Mouse (Mus musculus): Measurements from ENCODE around the gene Myo18a. TPM values are rescaled to one million over a fixed set of nuclear protein-coding genes. Genes with fewer than 3 reads are reported as not detected.

Gene Myo18a
- polyA plus RNA-seq (2015; fragmentation: Nextera tagmentation; extraction: Ambion mirVana), result 63.1 and 85.2 TPM in 2 replicates

DNA sequence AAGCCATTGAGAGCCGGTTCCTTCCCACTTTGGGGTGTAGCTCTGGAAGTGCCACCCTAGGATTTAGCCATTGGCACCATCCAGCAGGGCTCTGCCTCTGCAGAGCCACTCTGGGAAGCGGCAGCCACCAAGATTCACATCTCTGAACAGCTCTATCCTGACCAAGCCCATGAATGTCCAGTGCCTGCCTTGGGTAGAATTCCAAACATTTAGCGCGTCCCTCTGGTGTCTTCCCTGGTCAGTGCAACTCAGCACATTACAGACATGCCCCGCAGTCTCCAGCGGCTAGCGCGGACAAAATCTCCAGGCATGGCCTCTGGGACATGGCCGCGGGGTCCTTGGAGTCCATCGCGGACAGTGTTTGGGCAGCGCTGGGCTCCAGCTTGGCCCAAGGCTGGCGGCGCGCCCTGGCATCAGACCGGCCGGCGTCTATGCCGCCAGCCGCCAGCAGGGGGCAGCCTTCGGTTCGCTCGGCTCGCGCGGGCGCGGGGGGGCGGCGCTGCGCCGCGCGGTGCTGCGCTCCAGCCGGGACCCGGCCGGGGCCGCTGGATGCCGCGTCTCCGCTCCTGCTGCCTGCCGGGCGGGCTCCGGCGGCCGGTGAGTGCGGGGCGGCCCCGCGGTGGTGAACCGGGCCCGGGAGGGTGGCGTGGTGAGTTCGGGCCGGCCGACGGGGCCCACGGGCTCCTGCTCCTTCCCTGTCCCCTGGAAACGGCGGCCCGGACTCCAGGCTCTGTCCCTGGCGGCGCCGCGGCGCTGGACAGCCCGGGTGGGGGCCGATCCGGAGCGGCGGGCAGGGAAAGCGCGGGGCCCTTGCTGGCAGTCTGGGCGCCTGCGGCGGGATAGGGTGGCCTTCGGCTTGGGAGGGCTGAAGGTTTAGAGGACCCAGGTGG is at the start of gene Myo18a:
TSS of gene Myo18a (plus strand) at position 464 of the 890 bp plus-strand sequence.

DNA sequence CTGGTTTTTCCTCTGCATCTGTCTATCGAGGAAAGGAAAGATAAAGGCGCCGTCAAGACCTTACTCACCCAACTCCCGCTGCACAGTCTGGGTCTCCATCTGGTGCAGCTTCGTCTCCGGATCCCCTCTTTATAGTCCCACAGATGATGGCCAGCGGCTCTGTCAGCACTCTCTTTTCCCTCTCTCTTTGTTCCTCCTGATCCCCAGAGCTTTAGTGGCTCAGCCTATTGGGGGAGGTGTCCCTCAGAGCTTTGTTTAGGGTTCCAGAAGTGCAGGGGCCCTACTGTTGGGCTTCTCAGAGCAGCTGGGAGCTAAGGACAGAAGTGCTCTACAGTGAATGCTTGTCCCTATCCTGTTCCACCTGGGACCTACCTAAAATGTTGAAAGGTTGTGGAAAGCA is 37.9 kb upstream of the Myo18a start, which contains the start of gene Cryba1:
TSS of gene Cryba1 (minus strand) at position 101 of the 400 bp plus-strand sequence.

DNA sequence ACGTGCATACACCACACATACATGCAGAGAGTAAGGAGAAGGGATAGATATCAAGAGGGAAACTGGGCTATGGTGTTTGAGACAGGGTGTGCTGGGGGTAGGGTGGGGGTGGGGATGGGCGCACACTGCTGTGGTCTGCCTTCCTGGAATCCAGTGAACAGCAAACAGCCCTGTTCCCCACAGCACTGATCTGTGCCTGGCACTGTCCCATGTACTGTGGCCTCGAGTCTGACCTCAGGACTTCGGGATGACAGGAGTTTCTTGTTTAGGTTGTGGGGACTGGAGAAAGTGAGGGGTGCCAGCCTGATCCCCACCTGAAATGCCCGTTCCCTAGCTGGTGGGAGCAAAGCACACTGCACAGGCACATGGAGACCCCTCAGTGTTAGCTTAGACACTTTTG is 24.7 kb downstream of the Myo18a start, which contains the start of gene Gm10277:
TSS of gene Gm10277 (minus strand) at position 41 of the 400 bp plus-strand sequence.

DNA sequence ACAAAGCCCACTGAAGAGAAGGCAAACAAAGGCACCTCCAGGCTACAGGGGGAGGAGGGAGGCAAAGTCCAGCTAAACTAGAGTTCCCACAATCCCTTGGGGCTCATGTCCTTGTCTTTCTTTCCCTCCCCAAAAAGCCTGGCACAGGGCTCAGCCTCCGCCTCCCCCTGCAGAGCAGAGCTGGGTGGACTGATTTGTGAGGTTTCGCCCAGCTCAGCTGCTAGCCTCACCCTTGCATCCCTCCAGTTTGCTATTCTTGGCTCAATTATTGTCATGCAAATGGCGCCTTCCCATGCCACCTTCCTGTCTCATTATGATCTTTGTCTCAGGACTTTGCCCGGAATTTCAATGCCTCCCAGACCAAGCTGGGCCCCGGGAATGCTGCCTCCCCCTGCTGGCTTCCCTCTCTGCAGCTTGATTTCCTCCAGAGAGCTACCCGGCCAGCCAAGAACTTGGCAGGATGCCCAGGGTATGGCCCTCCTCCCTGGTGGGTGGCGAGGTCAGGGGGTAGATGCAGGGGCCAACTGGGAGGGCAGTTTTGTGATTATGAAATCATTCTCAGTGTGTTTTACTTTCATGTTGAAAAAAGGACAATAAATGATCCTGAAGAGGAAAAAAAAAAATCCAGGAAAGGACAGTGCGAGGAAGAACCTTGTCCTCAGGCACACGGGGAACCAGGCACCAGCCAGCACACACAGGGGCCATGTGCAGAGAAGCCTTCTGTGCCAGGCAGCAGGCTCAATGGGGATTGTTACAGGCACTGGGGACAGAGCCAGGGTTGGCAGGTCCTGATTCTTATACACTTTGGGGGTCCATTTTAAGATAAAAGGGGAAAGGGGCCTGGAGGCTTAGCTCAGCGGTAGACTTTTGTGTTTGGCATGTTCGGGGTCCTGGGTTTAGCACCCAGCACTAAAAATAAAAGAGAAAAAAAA is 131.0 kb downstream of the Myo18a start, which contains the start of gene Pipox:
TSS of gene Pipox (minus strand) at position 310 of the 932 bp plus-strand sequence.

Other genes starting within 250 kb of the Myo18a start
- gene Abhd15, start 248.1 kb upstream of the Myo18a start, polyA plus RNA-seq (2015; fragmentation: Nextera tagmentation; extraction: Ambion mirVana), result 2.4 and 11.6 TPM in 2 replicates
- gene Trp53i13, start 247.3 kb upstream of the Myo18a start, polyA plus RNA-seq (2015; fragmentation: Nextera tagmentation; extraction: Ambion mirVana), result 17.4 and 24.1 TPM in 2 replicates
- 0.18 TPM in 1 of 2 replicates, not detected in the other for gene Gm10392, start 244.0 kb upstream of the Myo18a start, polyA plus RNA-seq (2015; fragmentation: Nextera tagmentation; extraction: Ambion mirVana)
- 12.0 and 14.0 TPM in 2 replicates for gene Taok1, start 155.4 kb upstream of the Myo18a start, polyA plus RNA-seq (2015; fragmentation: Nextera tagmentation; extraction: Ambion mirVana)
- 3.0 and 3.3 TPM in 2 replicates for gene Nufip2, start 77.1 kb upstream of the Myo18a start, polyA plus RNA-seq (2015; fragmentation: Nextera tagmentation; extraction: Ambion mirVana)
- not detected in 2 replicates for gene Cryba1, start 38.0 kb upstream of the Myo18a start, polyA plus RNA-seq (2015; fragmentation: Nextera tagmentation; extraction: Ambion mirVana)
- 0.21 and 0.27 TPM in 2 replicates for gene Gm10277, start 24.5 kb downstream of the Myo18a start, polyA plus RNA-seq (2015; fragmentation: Nextera tagmentation; extraction: Ambion mirVana)
- 0.24 and 0.53 TPM in 2 replicates for gene Pipox, start 130.8 kb downstream of the Myo18a start, polyA plus RNA-seq (2015; fragmentation: Nextera tagmentation; extraction: Ambion mirVana)
- 0.14 and 0.22 TPM in 2 replicates for gene Sez6, start 167.6 kb downstream of the Myo18a start, polyA plus RNA-seq (2015; fragmentation: Nextera tagmentation; extraction: Ambion mirVana)
- 5.3 and 6.7 TPM in 2 replicates for gene Phf12, start 219.5 kb downstream of the Myo18a start, polyA plus RNA-seq (2015; fragmentation: Nextera tagmentation; extraction: Ambion mirVana)

Data from skeletal muscle tissue, postnatal 0 days (tissue).